Mouse (Mus musculus): ENCODE data around the gene Bglap3.

GRCm38 (mm10) chr3:88415668-88416067, 43.1 kb upstream of the Bglap3 start:
- TF ChIP-seq CTCF (IDR thresholded peaks at IDR 0.05; ENCODE audit: extremely low read depth, insufficient read depth, low read length), result no peak
- no peak for TF ChIP-seq POLR2A (IDR thresholded peaks at IDR 0.05; ENCODE audit: extremely low read depth, insufficient read depth, low read length)
